Mouse (Mus musculus) hindbrain, embryonic 12.5 days (tissue): ENCODE measurements around the gene Ccnl2. TPM values are rescaled to one million over a fixed set of nuclear protein-coding genes. Genes with fewer than 3 reads are reported as not detected.
"Not testable (repeated sequence)": the region's sequence is repeated elsewhere in the genome, so short reads cannot be mapped to it uniquely, and the experiment has no call there.

Source experiments
- ATAC-seq: fragments of 200-750 bp; cut with Nextera tagmentation; 2 replicates; pipeline ENCODE4 v1.8.0; 2017; ENCODE audit warnings: moderate TSS enrichment; ENCODE audit not compliant: low FRiP score
- H3K27ac ChIP-seq: fragments of 300-500 bp; sonication (generic); 2 replicates; pipeline ENCODE4 v1.5.1; 2016; ENCODE audit warnings: mild to moderate bottlenecking
- H3K27me3 ChIP-seq: fragments of 300-500 bp; sonication (generic); 2 replicates; pipeline ENCODE4 v1.6.1; 2016; ENCODE audit warnings: mild to moderate bottlenecking
- H3K36me3 ChIP-seq: fragments of 300-500 bp; sonication (generic); 2 replicates; pipeline ENCODE4 v1.6.1; 2016; ENCODE audit warnings: mild to moderate bottlenecking
- H3K4me1 ChIP-seq: fragments of 300-500 bp; sonication (generic); 2 replicates; pipeline ENCODE4 v1.6.1; 2016
- H3K4me2 ChIP-seq: fragments of 300-500 bp; sonication (generic); replicated peaks from 2 replicates; pipeline ENCODE4 v1.6.1; 2016; ENCODE audit warnings: mild to moderate bottlenecking
- H3K4me3 ChIP-seq: fragments of 300-500 bp; sonication (generic); 2 replicates; pipeline ENCODE4 v1.5.1; 2016; ENCODE audit warnings: mild to moderate bottlenecking
- H3K9ac ChIP-seq: fragments of 300-500 bp; sonication (generic); 2 replicates; pipeline ENCODE4 v1.6.1; 2016; ENCODE audit warnings: mild to moderate bottlenecking, moderate library complexity
- H3K9me3 ChIP-seq: fragments of 300-500 bp; sonication (generic); replicated peaks from 2 replicates; pipeline ENCODE4 v1.6.1; 2016; ENCODE audit warnings: mild to moderate bottlenecking
- WGBS: fragments of 180-500 bp; shearing (Covaris S2); methylation state at CpG from one replicate; pipeline ENCODE4 v1.1.7; 2016; 5-methylcytosine and 5-hydroxymethylcytosine counted together
- polyA plus RNA-seq: library from polyadenylated mRNA; unstranded; fragments of >200 nt; fragmentation: Nextera tagmentation; extraction: Ambion mirVana; gene quantifications from 2 replicates; pipeline ENCODE4 v1.2.1, GENCODE M21; 2016

The Ccnl2 gene
- polyA plus RNA-seq, 1 experiment from 2014 or later: 217 TPM

DNA sequence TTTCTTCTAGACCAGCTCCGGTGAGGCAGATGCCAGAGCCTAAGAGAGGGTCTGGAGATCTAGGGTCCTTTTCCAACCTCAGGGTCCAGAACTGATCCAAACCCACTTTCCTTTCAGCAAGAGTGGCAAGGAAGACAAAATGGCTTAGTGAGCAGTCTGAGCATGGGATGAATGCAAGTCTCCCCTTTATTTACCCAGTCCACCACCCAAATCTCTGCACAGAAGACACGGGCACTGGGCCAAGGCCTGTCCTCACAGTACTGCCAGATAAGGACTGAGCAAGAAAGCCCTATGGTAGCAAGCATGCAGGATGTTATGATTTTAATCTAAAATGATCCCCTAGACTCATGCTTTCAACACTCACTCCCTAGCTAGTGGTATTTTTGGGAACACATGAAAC lies 34.5 kb upstream of the Ccnl2 start:
- WGBS: 77% methylated on average over 2 of the region's 2 CpGs
- Histone ChIP-seq H3K27me3 (peaks cover 30% of the 10 kb centered on the region), H3K9me3 (no peaks in the 10 kb centered on the region), H3K4me1 (peaks cover 22% of the 10 kb centered on the region), H3K9ac (no peak overlapping the region), H3K36me3 (no peaks in the 10 kb centered on the region), H3K4me3 (no peak overlapping the region), H3K27ac (no peak overlapping the region), H3K4me2 (no peak overlapping the region)
- ATAC-seq: no peak

DNA sequence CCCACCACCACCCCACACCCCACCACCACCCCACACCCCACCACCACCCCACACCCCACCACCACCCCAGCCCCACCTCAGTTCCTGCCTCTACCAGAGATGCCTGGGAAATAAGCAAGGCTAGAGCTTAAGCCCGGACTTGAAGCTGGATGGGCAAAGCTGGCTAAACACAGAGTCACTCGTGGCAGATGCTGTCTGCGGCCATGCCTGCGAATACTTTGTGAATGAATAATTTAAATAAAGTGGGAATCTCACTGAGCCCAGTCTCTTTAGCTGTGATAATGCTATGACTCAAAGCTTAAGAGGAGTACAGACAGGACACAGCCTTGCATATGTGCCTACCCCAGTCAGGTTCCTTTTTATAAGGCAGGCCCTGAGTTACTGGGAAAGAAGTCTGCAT lies 32.8 kb upstream of the Ccnl2 start:
- WGBS: 77% methylated on average over 4 of the region's 4 CpGs
- Histone ChIP-seq H3K36me3 (no peaks in the 10 kb centered on the region), H3K9ac (no peak overlapping the region), H3K9me3 (no peaks in the 10 kb centered on the region), H3K4me1 (peaks cover 21% of the 10 kb centered on the region), H3K27ac (no peak overlapping the region), H3K4me3 (no peak overlapping the region), H3K27me3 (peaks cover 15% of the 10 kb centered on the region), H3K4me2 (no peak overlapping the region)
- ATAC-seq: no peak

DNA sequence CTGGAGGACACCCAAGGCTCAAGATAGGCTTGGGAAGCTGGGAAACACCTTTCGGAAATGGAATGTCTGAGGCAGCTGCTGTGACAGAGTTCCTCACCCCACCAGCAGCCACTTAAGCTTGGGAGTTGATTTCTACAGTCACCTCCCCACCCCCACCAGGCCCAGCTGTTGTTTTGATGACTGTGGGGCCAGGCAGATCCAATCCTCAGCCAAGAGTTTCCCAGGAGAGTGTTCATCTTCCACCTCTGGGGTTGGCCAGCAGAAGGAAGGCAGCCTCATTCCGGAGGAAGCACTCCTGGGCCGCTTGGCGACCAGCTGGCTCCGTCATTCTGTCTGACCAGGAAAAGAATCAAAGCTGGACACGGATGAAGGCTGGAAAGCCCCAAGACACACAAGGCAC lies 31.4 kb upstream of the Ccnl2 start:
- Histone ChIP-seq H3K4me2 (no peak overlapping the region), H3K9ac (no peak overlapping the region), H3K27me3 (peaks cover 1% of the 10 kb centered on the region), H3K9me3 (no peaks in the 10 kb centered on the region), H3K4me1 (peaks cover 16% of the 10 kb centered on the region), H3K4me3 (no peak overlapping the region), H3K27ac (no peak overlapping the region; the same call in 1 of the 2 replicates), H3K36me3 (no peaks in the 10 kb centered on the region)
- no peak for ATAC-seq
- WGBS: 27% methylated on average over 6 of the region's 6 CpGs

DNA sequence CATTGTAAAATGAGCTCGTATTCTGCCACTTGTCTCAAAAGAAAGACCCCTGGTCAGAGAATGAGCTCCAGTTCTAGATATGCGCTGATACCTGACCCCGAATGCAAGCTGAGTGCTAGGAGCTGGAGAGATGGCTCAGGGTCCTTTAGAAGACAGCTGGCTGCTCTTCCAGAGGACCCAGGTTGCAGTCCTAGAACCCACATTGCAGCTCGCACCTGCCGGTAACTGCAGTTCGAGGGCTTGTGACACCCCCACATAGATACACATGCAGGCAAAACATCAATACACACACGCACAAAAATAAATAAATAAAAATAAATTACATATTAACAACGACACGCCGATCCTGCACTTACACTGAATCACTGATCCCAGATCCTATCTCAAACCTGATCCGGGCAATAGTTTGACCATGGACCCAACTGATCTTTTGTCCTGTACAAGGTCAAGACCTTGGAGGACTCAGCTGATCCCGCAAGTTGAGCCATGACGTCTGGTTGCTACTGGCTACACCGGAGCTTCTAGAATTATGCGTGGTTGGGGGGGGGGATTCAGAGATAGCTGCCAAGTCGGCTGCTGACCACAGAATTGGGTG lies 28.7 kb upstream of the Ccnl2 start:
- Histone ChIP-seq H3K36me3 (no peaks in the 10 kb centered on the region), H3K4me1 (peaks cover 12% of the 10 kb centered on the region), H3K4me2 (peak overlapping the region; percentile 77), H3K4me3 (peak overlapping the region; percentile 62), H3K27ac (peak overlapping the region; percentile 79), H3K9ac (peak overlapping the region; percentile 82), H3K27me3 (no peaks in the 10 kb centered on the region), H3K9me3 (no peaks in the 10 kb centered on the region)
- ATAC-seq: peak; percentile 50
- WGBS: 45% methylated on average over 16 of the region's 16 CpGs

DNA sequence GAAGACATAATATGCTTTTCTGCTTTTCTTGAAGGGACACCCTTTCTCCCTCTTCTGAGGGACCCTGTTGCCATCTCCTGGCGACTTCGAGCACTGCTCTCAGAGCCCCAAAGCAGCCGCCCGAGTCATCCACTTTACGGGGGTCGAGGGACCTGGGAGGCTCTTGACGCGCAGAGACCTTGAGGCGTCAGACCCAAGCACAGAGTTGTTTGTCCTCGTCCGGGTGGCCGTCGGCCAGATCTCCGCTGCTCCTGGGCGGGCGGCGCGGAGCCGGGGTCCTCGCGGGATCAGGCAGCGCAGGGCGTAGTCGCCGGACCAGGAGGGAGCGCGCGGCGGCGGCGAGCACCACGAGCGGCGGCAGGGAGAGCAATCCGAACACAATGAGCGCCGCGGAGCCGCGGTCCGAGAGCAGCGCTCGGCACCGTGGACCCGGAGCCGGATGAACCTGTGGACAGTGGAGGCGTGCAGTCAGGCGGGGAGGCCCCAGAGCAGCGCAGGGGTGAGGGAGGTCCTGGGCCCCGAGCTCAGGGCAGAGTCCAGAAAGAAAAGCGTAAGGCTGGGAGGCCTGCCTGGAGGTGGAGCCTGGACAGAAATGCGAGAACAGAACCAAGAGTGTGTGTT lies 28.1 kb upstream of the Ccnl2 start:
- under 1% methylated on average over 51 of the region's 52 CpGs for WGBS
- H3K27ac ChIP-seq: peak overlapping the region; percentile 79

DNA sequence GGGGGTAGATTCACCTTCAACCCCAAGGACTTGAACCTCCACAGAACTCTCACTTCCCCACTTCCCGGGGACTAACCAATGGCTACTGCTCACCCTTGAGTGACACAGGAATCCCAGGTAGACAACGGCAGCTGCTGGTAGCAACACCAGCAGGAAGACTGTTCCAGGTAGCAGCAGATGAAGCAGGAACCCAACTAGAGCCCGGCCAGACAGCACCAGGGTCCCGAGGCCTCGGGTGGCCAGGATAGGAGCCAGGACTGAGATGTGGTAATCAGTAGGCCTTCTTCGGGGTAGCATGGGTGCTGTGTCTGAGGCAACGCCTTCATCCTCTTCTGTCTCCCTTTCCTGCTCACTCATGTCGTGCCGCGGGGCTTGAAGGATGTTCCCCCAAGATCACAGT lies 27.0 kb upstream of the Ccnl2 start:
- ATAC-seq: no peak
- Histone ChIP-seq H3K27me3 (no peaks in the 10 kb centered on the region), H3K36me3 (no peaks in the 10 kb centered on the region), H3K4me1 (peaks cover 12% of the 10 kb centered on the region), H3K4me2 (peak overlapping the region; percentile 77; the same call in 1 of the 2 replicates), H3K27ac (no peak overlapping the region), H3K4me3 (no peak overlapping the region), H3K9ac (no peak overlapping the region), H3K9me3 (no peaks in the 10 kb centered on the region)
- 80% methylated on average over 10 of the region's 10 CpGs for WGBS

More for the DNA sequence above, 28.1 kb upstream of the Ccnl2 start:
- ATAC-seq: peak; percentile 89
- Histone ChIP-seq H3K4me2 (peak overlapping the region; percentile 77), H3K9ac (peak overlapping the region; percentile 82), H3K27me3 (no peaks in the 10 kb centered on the region), H3K4me1 (peaks cover 12% of the 10 kb centered on the region), H3K36me3 (no peaks in the 10 kb centered on the region), H3K4me3 (peak overlapping the region; percentile 62), H3K9me3 (no peaks in the 10 kb centered on the region)

DNA sequence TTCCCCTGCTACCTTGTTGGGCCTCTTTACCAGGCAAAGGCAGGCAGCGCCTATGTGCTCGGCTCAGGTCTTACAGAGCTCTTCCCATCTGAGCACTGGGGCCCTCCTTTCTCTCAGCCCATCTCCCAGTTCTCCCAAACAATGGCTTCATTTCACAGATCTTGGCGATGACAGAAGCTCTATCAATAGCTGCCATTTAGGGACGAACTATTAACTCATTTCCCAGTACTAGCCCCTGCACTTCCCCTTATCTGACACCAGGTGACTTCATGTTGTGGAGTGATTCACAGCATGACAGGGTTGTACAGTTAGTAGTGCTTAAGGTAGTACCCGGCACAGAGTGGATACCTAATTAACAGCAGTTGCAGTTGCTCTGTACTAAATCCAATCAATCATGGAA lies 26.5 kb upstream of the Ccnl2 start, which contains the start of gene Tmem88b:
TSS of gene Tmem88b (minus strand) at position 56 of the 400 bp plus-strand sequence.
- WGBS: 70% methylated on average over 5 of the region's 5 CpGs
- Histone ChIP-seq H3K4me1 (peaks cover 12% of the 10 kb centered on the region), H3K4me3 (peak within 1 kb of the TSS; percentile 62), H3K27me3 (no peaks in the 10 kb centered on the region), H3K4me2 (peak within 1 kb of the TSS; percentile 77), H3K27ac (no peak within 1 kb of the TSS), H3K36me3 (no peaks in the 10 kb centered on the region), H3K9ac (no peak within 1 kb of the TSS), H3K9me3 (no peaks in the 10 kb centered on the region)
- ATAC-seq: no peak

DNA sequence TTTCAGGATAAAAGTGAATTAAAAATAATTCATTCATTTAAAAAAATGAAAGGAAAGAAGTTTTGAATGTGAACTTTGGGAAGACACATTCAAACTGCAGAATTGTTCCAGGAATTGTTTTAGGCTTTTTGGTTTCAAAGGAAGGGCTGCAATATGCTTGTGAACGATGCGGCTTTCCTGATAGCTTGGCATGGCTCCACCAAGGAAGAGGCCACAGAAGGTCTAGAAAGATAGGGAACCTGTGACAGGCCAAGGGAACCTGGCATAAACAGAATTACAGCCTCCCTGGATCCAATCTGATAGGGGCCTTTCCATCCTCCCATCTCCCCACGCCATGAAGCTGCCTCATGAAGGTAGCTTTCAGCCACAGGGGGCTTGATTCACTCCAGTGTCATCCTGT lies 24.0 kb upstream of the Ccnl2 start:
- no peak overlapping the region for H3K9ac ChIP-seq
- WGBS: 84% methylated on average over 3 of the region's 3 CpGs
- peaks cover 12% of the 10 kb centered on the region for H3K4me1 ChIP-seq

DNA sequence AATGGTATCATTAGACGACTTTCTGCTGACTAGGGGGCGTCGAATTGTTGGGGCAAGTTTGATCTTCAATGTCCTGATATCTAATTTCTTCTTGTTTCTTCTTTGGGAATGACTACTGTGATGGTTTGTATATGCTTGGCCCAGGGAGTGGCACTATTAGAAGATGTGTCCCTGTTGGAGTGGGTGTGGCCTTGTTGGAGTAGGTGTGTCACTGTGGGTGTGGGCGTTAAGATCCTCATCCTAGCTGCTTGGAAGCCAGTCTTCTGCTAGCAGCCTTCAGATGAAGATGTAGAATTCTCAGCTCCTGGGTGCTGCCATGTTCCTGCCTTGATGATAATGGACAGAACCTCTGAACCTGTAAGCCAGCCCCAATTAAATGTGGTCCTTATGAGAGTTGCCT lies 23.5 kb upstream of the Ccnl2 start:
- 74% methylated on average over 4 of the region's 4 CpGs for WGBS
- not testable (repeated sequence) for H3K4me3 ChIP-seq, H3K27me3 ChIP-seq, H3K9me3 ChIP-seq, ATAC-seq, H3K9ac ChIP-seq, H3K4me2 ChIP-seq, H3K36me3 ChIP-seq, H3K4me1 ChIP-seq, H3K27ac ChIP-seq

More for the DNA sequence above, 24.0 kb upstream of the Ccnl2 start:
- Histone ChIP-seq H3K36me3 (no peaks in the 10 kb centered on the region), H3K9me3 (no peaks in the 10 kb centered on the region), H3K27me3 (peaks cover 5% of the 10 kb centered on the region; the same call in 1 of the 2 replicates), H3K27ac (no peak overlapping the region), H3K4me2 (no peak overlapping the region), H3K4me3 (no peak overlapping the region)
- ATAC-seq: no peak

DNA sequence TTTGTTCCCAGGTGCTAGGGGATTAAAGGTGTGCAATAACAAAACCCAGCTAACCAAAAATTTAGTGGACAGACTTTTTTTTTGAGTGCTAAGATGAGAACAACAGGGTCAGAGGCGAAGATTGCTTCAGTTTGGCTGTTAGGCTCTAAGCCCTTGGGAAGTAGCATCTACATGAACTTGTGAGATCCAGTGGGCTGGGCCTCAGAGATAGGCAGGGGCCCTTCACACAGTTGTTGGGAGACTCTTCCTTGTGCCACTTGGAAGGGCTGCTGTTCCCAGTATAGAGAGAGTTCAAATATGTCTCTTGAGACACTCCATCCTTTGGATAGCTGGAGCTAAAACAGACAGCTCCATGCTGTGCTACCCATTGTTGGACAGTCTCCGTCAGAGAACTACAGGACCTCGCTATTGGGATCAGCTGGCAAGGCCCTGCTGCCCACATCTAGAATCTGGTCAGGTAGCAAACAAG lies 22.2 kb upstream of the Ccnl2 start, which contains the start of gene Ankrd65:
TSS of gene Ankrd65 (plus strand) at position 419 of the 469 bp plus-strand sequence.
- no peak for ATAC-seq
- H3K9me3 ChIP-seq: no peaks in the 10 kb centered on the region
- H3K4me3 ChIP-seq: no peak within 1 kb of the TSS
- no peaks in the 10 kb centered on the region for H3K36me3 ChIP-seq
- H3K4me2 ChIP-seq: no peak within 1 kb of the TSS
- H3K27ac ChIP-seq: no peak within 1 kb of the TSS
- H3K4me1 ChIP-seq: peaks cover under 1% of the 10 kb centered on the region; the same call in 1 of the 2 replicates
- H3K9ac ChIP-seq: no peak within 1 kb of the TSS
- H3K27me3 ChIP-seq: peaks cover 5% of the 10 kb centered on the region; the same call in 1 of the 2 replicates
- WGBS: 71% methylated on average over 3 of the region's 3 CpGs

DNA sequence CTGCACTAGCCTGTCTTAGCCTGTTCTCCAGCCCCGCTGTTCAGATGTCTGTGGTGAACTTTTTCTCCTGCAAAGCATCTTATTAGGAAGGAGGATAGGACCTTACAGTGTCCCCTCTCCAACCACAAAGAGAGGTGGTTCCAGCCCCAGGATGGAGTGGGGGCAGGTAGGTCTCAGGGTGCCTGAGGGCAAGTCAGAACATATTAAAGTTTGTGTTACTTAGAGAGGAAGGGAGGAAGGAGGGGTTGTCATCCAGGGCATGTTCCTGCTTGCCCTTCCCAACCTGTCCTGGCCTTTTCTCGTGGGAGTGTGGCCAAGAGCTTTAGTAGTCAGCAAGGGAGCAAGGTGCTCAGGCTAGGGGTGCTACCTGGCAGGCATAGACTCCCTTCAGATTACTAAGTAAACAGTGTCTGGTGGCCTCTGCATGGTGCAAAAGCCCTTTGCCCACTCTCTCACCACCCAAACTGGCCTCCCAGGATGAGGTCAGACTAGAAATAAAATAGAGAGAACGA lies 21.6 kb upstream of the Ccnl2 start:
- Histone ChIP-seq H3K27me3 (peaks cover 5% of the 10 kb centered on the region; the same call in 1 of the 2 replicates), H3K4me1 (no peaks in the 10 kb centered on the region), H3K36me3 (no peaks in the 10 kb centered on the region), H3K9ac (no peak overlapping the region), H3K4me2 (no peak overlapping the region), H3K9me3 (no peaks in the 10 kb centered on the region), H3K27ac (no peak overlapping the region), H3K4me3 (no peak overlapping the region)
- 72% methylated on average over 3 of the region's 3 CpGs for WGBS
- no peak for ATAC-seq

DNA sequence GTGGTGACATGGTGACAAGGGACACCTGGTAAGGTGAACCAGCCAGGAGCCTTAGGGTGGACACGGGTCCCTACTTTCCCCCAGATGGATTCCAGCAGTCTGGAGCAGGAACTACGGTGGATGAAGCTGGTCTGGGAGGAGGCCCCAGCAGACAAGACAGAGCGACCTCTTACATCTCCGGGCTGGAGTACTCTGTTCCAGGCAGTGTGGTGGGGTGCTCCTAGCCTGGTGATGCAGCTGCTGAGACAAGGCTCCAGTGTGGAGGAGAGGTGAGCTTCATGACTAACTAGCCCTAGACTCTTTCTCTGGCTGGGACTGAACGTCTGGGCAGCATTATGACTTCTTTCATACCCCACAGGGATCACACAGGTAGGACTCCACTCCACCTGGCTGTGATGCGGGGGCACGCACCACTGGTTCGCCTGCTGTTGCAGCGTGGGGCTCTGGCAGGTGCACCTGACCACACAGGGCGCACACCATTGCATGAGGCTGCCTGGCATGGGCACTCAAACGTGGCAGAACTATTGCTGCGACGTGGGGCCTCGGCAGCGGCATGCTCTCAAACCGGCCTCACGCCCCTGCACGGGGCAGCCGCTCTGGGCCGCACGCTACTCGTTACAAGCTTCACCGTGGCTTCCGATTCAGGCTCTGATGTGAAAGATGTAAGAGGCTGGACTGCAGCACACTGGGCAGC lies 20.9 kb upstream of the Ccnl2 start:
- no peaks in the 10 kb centered on the region for H3K4me1 ChIP-seq
- 74% methylated on average over 24 of the region's 24 CpGs for WGBS
- no peak overlapping the region for H3K9ac ChIP-seq
- no peaks in the 10 kb centered on the region for H3K9me3 ChIP-seq
- H3K36me3 ChIP-seq: no peaks in the 10 kb centered on the region
- no peak overlapping the region for H3K4me3 ChIP-seq
- H3K4me2 ChIP-seq: no peak overlapping the region
- no peak overlapping the region for H3K27ac ChIP-seq
- H3K27me3 ChIP-seq: peaks cover 7% of the 10 kb centered on the region; the same call in 1 of the 2 replicates
- ATAC-seq: no peak
